Mouse (Mus musculus) brain, embryonic 14.5 days (tissue): Measurements from ENCODE around the gene Zbtb34.

Experiments
- CTCF ChIP-seq: fragments of 200-500 bp; IDR thresholded peaks from 2 replicates; pipeline ENCODE4 v1.5.1; 2012; ENCODE audit warnings: inconsistent platforms, mild to moderate bottlenecking, moderate library complexity, borderline replicate concordance; ENCODE audit not compliant: insufficient read depth, insufficient read length; ENCODE audit errors: extremely low read depth
- POLR2A ChIP-seq: fragments of 200-500 bp; IDR thresholded peaks from 2 replicates; pipeline ENCODE4 v1.6.1; 2012; ENCODE audit warnings: mild to moderate bottlenecking, inconsistent platforms, borderline replicate concordance; ENCODE audit not compliant: poor library complexity, insufficient read depth, insufficient read length, severe bottlenecking; ENCODE audit errors: extremely low read depth

- no peak for TF ChIP-seq POLR2A
- TF ChIP-seq CTCF: no peak
Observed at GRCm38 (mm10) chr2:33361139-33361716, 69.9 kb downstream of the Zbtb34 start.
